Mouse (Mus musculus) liver, embryonic 14.5 days (tissue): Measurements from ENCODE around the gene Gm11032. TPM values are rescaled to one million over a fixed set of nuclear protein-coding genes. Genes with fewer than 3 reads are reported as not detected.

Experiments
- ATAC-seq: fragments of 200-750 bp; cut with Nextera tagmentation; 2 replicates; pipeline ENCODE4 v1.8.0; 2017; ENCODE audit warnings: moderate number of reproducible peaks, mild to moderate bottlenecking, moderate library complexity; ENCODE audit not compliant: insufficient read depth
- DNase-seq, 3 experiments: peaks; one replicate each; pipeline ENCODE4 v3.0.0-alpha.2; 2012 to 2013; ENCODE audit warnings: low read depth in 3 of 3, low spot score in 3 of 3
- H3K27ac ChIP-seq: fragments of 300-500 bp; sonication (generic); 2 replicates; pipeline ENCODE4 v1.5.1; 2014; ENCODE audit warnings: moderate library complexity, mild to moderate bottlenecking, control low read depth, inconsistent platforms
- H3K27me3 ChIP-seq: fragments of 300-500 bp; sonication (generic); 2 replicates; pipeline ENCODE4 v1.6.1; 2014; ENCODE audit warnings: mild to moderate bottlenecking, low read length, moderate library complexity; ENCODE audit not compliant: control insufficient read depth, insufficient read depth
- H3K36me3 ChIP-seq: fragments of 300-500 bp; sonication (generic); replicated peaks from 2 replicates; pipeline ENCODE4 v1.6.1; 2014; ENCODE audit warnings: low read depth; ENCODE audit not compliant: control insufficient read depth, insufficient read depth
- H3K4me1 ChIP-seq, 2 experiments: fragments of 200-500 bp in 1 of 2; fragments of 300-500 bp in 1 of 2; sonication (generic) in 1 of 2; replicated peaks; 2 replicates each; pipeline ENCODE4 v1.6.1; 2012 to 2014; ENCODE audit warnings: antibody characterized with exemption in 1 of 2, inconsistent platforms in 1 of 2, low read length in 1 of 2; ENCODE audit not compliant: control insufficient read depth in 2 of 2, insufficient read depth in 2 of 2
- H3K4me2 ChIP-seq: fragments of 300-500 bp; sonication (generic); 2 replicates; pipeline ENCODE4 v1.6.1; 2014; ENCODE audit warnings: low read depth, mild to moderate bottlenecking, control low read depth, moderate library complexity
- H3K4me3 ChIP-seq, 2 experiments: fragments of 200-500 bp in 1 of 2; fragments of 300-500 bp in 1 of 2; sonication (generic) in 1 of 2; 2 replicates each; pipeline ENCODE4 v1.5.1; 2012 to 2014; ENCODE audit warnings: low read depth in 2 of 2, low read length in 2 of 2, mild to moderate bottlenecking in 2 of 2, control low read depth in 1 of 2, inconsistent platforms in 1 of 2, moderate library complexity in 1 of 2; ENCODE audit not compliant: insufficient read depth in 1 of 2
- H3K9ac ChIP-seq: fragments of 300-500 bp; sonication (generic); replicated peaks from 2 replicates; pipeline ENCODE4 v1.6.1; 2014; ENCODE audit warnings: mild to moderate bottlenecking, control low read depth, moderate library complexity
- H3K9me3 ChIP-seq: fragments of 300-500 bp; sonication (generic); 2 replicates; pipeline ENCODE4 v1.6.1; 2016; ENCODE audit warnings: low read length, mixed read lengths; ENCODE audit not compliant: control insufficient read depth
- CTCF ChIP-seq: IDR thresholded peaks from 2 replicates; pipeline ENCODE4 v1.5.1; 2016; ENCODE audit warnings: antibody characterized with exemption, low read depth, control low read depth
- EP300 ChIP-seq: IDR thresholded peaks from 2 replicates; pipeline ENCODE4 v1.6.1; 2016; ENCODE audit warnings: antibody characterized with exemption, low read depth
- WGBS: fragments of 180-500 bp; shearing (Covaris S2); extraction: QIAGEN DNeasy Blood & Tissue Kit; methylation state at CpG from one replicate; pipeline ENCODE4 v1.1.7; 2014; ENCODE audit not compliant: insufficient replicate concordance; 5-methylcytosine and 5-hydroxymethylcytosine counted together
- polyA plus RNA-seq, 2 experiments: library from polyadenylated mRNA; depleted of rRNA in 1 of 2; stranded (reverse) in 1 of 2; unstranded in 1 of 2; fragments of >200 nt; fragmentation: Nextera tagmentation in 1 of 2; extraction: Ambion mirVana in 1 of 2; gene quantifications; 2 replicates each; pipeline versions ENCODE4 v1.2.1 to v1.2.3; 2012 to 2014

The Gm11032 gene
- polyA plus RNA-seq, 2 experiments = not detected

- Histone ChIP-seq H3K36me3 (peaks cover 9% of the 10 kb centered on the region), H3K9me3 (no peaks in the 10 kb centered on the region), H3K4me1 (peaks cover 20% of the 10 kb centered on the region in 2 experiments), H3K27me3 (no peaks in the 10 kb centered on the region), H3K4me2 (peak overlapping the region; percentile 77), H3K9ac (peak overlapping the region; percentile 19), H3K27ac (no peak overlapping the region), H3K4me3 (peak overlapping the region in 1 of 2 experiments; percentile 95; a peak in 2 of 4 replicates)
- whole genome bisulfite sequencing = 71% methylated on average over 4 of the region's 4 CpGs
- TF ChIP-seq EP300 (no peak), CTCF (no peak)
- no peak for DNase-seq
- no peak for ATAC-seq
Observed at GRCm38 (mm10) chr11:4591811-4592210, 28.1 kb upstream of the Gm11032 start.

GRCm38 (mm10) chr11:4593491-4593848, 26.4 kb upstream of the Gm11032 start:
- Histone ChIP-seq H3K9me3 (no peaks in the 10 kb centered on the region), H3K9ac (peak overlapping the region; percentile 100), H3K4me1 (peaks cover 20% of the 10 kb centered on the region in 2 experiments), H3K36me3 (no peaks in the 10 kb centered on the region; the same call in 1 of the 2 replicates), H3K4me2 (peak overlapping the region; percentile 77), H3K27me3 (no peaks in the 10 kb centered on the region), H3K4me3 (peak overlapping the region; percentile 89 to 95), H3K27ac (peak overlapping the region; percentile 80)
- 16% methylated on average over 5 of the region's 5 CpGs for WGBS
- no peak for DNase-seq
- TF ChIP-seq EP300 (no peak), CTCF (no peak)
- no peak for ATAC-seq

- TF ChIP-seq EP300 = no peak
- TF ChIP-seq CTCF = peak; percentile 30
- Histone ChIP-seq H3K36me3 (no peaks in the 10 kb centered on the region; the same call in 1 of the 2 replicates), H3K27me3 (no peaks in the 10 kb centered on the region), H3K9me3 (no peaks in the 10 kb centered on the region), H3K4me1 (peaks cover 20% of the 10 kb centered on the region in 2 experiments), H3K27ac (peak overlapping the region; percentile 80), H3K9ac (peak overlapping the region; percentile 100), H3K4me3 (peak overlapping the region; percentile 89 to 95), H3K4me2 (peak overlapping the region; percentile 77)
- DNase-seq = no peak
- under 1% methylated on average over 45 of the region's 45 CpGs for WGBS
- ATAC-seq = peak; percentile 82
Observed at GRCm38 (mm10) chr11:4593849-4594607, 25.8 kb upstream of the Gm11032 start.

DNA sequence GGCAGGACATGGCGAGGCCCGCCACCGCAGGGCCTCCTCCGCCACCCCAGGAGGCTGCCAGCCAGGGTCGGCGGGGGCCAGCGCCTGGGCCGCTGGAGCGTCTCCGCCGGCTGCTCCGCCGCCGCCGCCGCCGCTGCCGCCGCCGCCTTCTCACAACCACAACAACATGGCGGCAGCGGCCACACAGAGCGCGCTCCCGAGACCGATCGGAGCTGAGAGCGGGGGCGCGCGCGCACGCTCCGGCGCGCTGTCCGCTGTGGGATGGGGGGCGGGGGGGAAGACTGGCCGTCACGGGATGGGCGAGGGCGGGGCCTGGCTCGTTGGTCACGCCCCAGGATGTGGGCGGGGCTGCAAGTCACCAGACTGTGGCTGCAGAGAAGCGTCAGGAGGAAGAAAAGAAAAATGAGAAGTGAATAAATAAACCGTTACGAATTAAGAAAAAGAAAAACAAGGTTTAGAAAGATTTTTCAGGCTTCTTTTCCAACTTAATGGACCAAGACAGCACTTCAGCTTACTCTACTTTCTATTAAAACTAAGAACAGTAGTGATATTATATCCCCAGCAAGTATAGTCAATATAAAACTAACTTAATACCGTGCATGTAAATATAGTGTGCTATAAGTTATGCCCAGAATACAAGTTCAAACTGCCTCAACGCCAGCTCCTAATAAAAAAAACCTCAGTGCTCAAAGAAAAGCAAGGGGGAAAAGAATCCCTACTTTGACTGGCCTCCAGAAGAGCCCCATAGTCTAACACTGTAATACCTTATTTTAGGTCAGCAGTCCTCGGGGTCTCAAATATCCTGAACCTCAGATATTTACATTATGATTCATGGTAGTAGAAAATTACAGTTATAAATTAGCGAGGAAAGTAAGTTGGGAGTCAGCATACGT, 25.0 kb upstream of the Gm11032 start, which contains the start of gene Mtmr3:
Gene Mtmr3, minus strand, starts transcription at position 256 of the 893 bp plus-strand sequence.
- Histone ChIP-seq H3K4me1 (peaks cover 20% of the 10 kb centered on the region in 2 experiments), H3K27ac (peak within 1 kb of the TSS; percentile 80), H3K27me3 (no peaks in the 10 kb centered on the region), H3K36me3 (no peaks in the 10 kb centered on the region; the same call in 1 of the 2 replicates), H3K9me3 (no peaks in the 10 kb centered on the region), H3K4me2 (peak within 1 kb of the TSS; percentile 77), H3K9ac (peak within 1 kb of the TSS; percentile 100), H3K4me3 (peak within 1 kb of the TSS; percentile 89 to 95)
- no peak for TF ChIP-seq EP300
- TF ChIP-seq CTCF = 0 out of 2 replicates have a peak, but pooled peaks have one; percentile 5
- 3% methylated on average over 53 of the region's 53 CpGs for whole genome bisulfite sequencing
- DNase-seq (peak; percentile 90 to 91 (median 91)), ATAC-seq (peak; percentile 93)
